Mouse (Mus musculus) brain, embryonic 14.5 days (tissue): Measurements from ENCODE around the gene Cbfa2t3.

Experiments
- CTCF ChIP-seq: fragments of 200-500 bp; IDR thresholded peaks from 2 replicates; pipeline ENCODE4 v1.5.1; 2012; ENCODE audit warnings: inconsistent platforms, mild to moderate bottlenecking, moderate library complexity, borderline replicate concordance; ENCODE audit not compliant: insufficient read depth, insufficient read length; ENCODE audit errors: extremely low read depth
- POLR2A ChIP-seq: fragments of 200-500 bp; IDR thresholded peaks from 2 replicates; pipeline ENCODE4 v1.6.1; 2012; ENCODE audit warnings: mild to moderate bottlenecking, inconsistent platforms, borderline replicate concordance; ENCODE audit not compliant: poor library complexity, insufficient read depth, insufficient read length, severe bottlenecking; ENCODE audit errors: extremely low read depth

DNA sequence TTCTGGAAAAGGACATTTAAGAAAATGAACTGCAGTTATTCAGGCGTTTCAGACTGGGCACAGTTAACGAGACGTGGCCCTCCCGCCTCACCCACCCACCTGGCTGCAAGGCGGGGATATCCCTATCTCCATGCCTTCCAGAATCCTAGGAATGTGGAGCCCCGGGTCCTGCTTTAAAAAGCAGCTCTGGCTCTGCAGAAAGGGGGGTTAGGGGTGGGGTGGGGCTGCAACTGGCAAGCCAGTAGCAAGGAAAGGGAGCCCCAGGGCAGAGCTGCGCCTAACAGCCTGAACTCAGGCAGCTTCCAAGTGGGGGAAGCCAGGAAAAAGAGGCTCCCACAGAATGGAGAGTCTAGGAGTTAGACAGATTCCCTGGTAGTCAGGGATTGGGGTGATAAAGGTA lies 119.7 kb downstream of the Cbfa2t3 start:
- no peak for TF ChIP-seq CTCF
- TF ChIP-seq POLR2A: no peak
